Mouse (Mus musculus) right cerebral cortex, adult 2 months (tissue): ENCODE results near the gene Gmnn.
"Not testable (repeated sequence)": the region's sequence is repeated elsewhere in the genome, so short reads cannot be mapped to it uniquely, and the experiment has no call there.

Experiments used
- DNase-seq, 2 experiments: peaks; one replicate each; pipeline ENCODE4 v3.0.0; 2021 to 2022; ENCODE audit warnings: low spot score in 2 of 2

The Gmnn gene

DNA sequence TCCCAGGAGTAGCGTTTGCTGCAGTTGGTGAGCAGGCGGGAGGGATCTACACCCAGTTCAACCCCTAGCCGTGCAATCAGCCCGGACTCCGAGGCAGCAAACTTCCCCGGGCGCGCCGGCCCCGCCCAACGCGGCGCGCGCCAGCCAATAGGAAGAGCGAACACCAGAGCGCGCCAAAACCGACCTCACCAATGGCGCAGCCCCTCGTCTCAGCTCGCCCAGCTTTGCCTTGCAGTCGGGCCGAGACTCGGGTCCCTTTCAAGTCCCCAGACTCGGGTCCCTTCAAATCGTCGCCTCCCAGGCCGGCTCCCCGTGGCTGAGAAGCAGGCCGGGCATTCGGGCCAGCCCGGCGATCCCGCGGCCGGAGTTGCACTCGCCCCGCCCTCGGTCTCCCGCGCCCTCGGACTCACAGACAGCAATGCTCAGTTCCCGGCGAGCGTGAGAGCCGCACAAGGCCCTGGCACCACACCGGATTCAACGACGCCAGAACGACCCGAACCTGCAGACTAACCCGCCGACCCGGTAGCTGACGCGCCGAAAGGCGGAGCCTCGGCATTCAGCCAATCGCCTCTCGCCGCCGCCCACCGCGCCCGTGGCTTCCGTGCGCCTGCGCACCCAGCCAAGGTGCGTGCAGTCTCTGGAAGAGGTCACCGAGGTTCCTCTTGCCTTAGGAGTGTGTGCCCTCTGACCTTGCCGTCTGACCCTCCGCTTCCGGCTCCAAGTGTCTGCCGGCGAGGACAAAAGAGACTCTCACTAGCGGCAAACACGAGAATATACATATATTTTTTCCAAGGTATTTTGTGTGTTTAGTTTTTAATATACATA lies at the start of gene Gmnn:
Gmnn (minus strand) TSS at position 521 of the 825 bp plus-strand sequence.
- DNase-seq = peak; percentile 78 to 82

DNA sequence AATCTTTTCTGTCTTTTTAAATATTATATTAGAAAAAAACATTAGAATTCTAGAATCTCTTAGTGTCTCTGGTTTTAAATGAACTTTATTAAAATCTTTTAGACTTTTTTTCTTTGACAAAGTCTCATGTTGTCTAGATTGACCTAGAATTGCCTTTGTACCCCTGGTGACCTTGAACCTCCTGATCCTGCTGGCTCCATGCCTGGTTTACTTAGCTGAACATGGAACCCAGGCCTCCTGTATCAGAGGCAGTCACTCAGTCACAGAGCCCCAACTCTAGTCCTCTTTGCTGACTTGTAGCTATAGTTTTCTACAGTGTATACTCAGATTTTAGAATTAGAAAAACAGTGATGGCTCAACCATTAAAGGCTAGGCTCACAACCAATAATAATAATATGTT lies 44.4 kb upstream of the Gmnn start:
- no peak for DNase-seq

DNA sequence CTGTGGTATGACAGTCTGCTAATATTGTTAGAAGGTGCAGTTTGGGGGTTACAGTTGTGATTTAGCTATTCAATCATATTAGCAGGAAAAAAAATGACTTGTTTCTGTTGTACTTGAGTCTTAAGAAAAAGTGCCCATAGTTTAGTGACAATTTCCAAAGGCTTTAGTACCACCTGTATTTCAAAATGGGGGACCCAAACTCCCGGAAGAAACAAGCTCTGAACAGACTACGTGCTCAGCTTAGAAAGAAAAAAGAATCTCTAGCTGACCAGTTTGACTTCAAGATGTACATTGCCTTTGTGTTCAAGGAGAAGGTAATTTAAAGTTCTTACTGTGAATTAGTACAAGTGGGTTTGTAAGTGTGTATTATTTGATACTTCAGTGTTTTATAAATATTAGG lies 41.5 kb upstream of the Gmnn start:
- DNase-seq = no peak

DNA sequence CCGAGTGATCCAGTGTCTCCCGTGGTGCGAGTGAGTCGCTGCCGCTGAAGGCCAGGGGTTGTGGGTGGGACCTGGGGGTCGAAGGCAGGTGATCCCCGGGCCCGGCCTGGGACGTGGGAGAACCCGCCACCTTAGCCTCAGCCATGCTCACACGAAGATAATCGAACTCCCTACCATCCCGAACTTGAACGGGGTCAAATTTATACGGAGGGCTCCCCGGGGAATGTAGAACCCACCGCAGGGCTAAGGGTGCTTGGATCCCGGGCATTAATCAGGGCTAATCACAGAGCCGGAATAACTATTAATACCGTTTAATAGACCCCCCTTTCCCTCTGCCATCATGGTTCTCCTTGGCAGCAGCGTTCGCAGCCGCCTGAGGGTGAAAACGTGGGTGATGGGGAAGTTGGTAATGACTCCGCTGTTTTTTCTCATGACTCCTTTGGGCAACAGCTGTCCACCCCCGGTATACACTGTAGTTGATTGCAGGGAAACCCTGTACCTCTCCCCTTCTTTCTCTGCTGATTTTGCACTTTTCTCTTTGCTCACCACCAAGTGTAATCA lies 40.5 kb upstream of the Gmnn start:
- peak; percentile 27 to 37 for DNase-seq

DNA sequence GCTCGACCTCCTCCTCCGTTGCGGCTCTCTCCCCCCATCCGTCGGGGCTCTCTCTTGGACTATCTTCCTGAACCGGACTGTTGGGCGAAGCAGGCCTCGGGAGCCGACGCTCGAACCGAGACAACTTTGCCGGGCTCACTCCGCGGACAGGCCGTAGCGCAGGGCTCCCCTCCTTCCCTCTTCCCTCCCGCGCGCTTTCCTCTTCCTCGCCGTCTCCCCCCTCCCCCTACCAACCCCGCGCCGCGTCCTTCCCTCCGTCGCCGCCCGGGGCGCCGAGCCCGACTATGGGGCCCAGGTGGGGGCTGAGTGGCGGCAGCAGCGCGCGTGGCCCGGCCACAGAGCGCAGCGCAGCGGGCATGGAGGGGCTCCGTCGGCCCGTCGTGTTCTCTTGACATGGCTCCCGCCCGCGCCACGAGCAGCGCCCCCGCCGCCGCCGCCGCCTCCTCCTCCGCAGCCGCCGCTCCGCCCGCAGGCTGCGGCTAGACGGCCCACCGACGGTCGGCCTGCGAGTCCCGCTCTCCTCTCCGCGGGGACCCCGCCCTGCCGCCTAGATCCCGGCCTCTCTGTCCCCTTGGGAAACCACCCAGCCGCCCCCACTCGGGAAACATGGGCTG lies 39.7 kb upstream of the Gmnn start, which contains the start of gene BC005537:
BC005537 (plus strand) TSS at position 350 of the 614 bp plus-strand sequence.
- DNase-seq = peak in 1 of 2 experiments; percentile 12

DNA sequence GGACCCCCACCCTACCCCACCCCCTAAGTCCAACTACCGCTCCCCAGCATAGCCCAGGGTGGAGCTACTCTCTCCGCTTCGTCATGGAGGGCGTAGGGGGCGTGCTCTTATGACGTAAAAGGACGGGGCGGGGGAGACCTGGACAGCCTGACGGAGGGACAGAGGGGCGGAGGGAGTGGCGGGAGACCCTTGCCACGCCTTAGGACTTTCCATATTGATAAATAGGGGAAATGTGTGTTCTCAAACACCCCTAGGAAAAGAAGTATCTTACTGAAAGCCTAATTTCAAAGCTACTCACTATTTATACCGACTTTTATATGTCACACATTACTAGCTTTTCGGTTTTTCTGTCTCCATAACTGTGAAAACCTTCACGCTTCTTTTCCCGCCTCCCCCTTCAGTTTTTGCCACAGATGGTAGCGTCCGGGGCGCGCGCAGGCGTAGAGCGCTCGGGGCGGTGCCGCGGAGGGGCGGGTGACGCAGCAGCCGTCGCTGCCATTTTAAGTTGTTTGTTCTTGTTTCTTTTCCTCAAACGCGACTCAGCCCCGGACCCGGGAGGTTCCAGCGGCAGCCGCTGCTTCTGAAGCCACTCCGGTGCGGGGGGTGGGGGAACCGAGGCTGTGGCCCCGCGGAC lies 39.1 kb upstream of the Gmnn start:
- DNase-seq = peak; percentile 96 to 97

DNA sequence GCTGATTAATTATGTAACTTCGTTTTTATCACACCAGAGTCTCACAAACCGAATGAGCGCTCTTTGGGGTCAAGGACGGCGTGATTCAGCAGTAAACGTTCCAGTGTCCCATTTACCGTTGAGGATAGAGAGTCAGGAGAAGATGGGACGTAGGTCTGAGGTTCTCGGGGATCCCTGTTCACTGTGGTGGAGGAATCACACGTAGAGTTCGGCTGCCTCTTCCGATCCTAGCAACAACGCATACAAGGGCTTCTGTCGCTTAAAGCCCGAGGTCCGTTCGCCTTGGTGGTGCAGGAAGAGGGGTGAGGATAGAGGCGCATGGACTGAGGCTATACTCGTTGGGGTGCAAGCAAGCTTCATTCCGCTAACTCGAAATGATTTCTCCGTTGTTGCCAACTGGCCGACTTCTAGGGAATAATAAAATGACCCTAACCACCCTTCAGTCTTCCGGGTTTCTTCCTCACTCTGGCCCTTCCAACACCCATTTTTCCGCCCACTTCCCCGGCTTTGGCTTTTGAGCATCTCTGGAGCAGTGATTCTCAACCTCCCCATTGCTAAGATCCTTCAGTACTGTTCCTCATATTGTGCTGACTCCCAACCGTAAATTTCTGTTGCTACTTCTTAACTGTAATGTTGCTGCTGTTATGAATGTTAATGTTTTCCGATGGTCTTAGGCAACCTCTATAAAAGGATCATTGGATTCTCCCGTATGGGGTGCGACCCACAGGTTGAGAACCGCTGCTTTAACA lies 38.4 kb upstream of the Gmnn start:
- DNase-seq = peak; percentile 47 to 63

DNA sequence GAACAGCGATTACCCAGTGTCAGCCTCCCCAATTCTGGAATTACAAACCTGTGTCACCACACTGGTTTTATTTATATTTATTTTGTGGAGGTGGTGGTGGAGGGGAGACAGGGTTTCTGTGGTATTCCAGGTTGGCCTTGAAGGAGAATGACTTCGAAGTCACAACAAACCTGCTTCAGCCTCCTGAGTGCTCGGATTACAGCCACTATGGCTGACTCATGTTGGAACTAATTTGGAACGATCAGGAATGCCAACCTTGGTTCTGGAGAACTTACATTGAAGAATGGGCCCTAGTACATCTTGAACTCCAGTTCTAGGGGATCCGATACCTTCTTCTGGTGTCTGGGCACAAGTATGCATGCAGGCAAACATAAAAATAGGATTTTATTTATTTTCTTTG lies 37.7 kb upstream of the Gmnn start:
- DNase-seq = no peak

DNA sequence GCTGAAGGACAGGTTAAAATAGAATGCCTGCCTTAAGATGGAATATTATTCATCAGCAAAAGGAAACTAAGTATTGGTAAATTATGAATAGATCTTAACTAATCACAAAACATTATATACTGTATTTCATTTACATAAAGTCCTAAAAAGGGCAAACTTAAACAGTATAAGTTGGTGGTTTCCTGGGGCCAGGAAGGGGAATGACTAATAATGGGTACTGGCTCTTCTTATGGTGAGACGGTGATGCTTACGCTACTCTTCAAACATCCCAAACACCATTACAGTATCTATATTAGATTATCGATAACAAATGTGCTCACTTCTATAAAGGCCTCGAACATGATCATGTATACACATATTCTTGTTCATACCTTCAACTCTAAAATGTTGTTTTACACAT lies 37.0 kb upstream of the Gmnn start:
- no peak for DNase-seq

DNA sequence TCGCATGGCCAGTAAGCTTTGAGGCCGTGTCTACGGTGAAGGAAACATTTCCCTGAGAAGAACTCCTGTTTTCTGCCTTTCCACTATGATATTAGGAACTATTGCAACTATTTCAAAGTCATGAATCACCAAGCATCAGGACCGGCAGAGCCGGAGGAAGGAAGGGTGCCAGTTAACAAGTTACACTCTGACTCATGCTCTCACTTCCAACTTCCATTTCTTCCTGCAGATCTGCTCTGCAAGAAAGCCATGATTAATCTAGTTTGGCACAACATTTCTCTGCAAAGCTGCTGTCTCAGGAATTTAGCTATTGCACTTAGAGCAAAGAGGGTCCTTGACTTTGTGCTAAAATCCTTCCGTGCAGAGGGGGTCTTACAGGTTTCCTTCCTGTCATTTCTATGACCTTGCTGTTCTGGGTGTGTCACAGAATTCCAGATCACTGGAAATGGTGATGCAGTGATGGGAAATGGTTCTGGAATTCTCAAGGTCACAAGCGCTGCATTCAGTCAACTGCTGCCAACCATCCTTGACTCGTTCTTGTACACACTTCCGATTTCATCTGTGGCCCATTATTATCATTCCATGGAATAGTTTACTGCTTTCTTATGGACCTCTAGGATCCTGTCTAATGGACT lies 30.8 kb upstream of the Gmnn start:
- peak in 1 of 2 experiments; percentile 26 for DNase-seq

DNA sequence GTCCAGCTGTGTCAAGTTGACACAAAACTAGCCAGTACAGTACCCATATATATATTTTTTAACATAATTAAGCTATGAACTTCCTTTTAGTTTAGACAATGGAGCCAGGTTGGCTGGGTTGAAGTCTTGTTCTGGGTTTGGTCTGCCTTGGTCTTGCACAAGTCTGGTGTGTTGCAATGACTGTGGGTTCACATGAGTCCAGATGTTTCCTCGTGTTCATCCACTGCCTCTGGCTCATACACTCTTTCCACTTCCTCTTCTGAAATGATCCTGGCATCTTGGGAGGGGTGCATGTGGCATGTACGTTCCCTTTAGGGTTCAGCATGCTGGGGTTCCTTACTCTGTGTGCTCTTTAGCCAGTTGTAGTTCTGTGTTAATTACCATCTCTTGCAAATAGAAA lies 29.6 kb upstream of the Gmnn start:
- DNase-seq = no peak

DNA sequence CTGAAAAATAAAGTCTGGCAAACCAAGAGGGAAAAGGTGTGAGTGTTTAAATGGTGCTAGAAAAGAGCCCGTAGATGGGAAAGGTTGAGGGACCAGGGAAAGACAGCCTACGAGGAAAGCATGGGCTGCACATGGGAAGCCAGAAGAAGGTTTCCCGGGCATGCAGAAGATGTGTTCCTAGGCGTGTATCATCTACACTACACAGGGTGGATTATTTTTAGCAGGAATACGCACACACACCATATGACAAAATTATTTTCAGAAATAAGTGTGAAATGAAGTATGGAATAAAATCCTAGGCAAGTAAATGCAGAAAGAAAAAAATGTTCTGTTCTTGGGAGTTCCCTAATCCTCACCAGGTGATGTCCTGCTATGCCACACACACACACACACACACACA lies 25.8 kb upstream of the Gmnn start:
- DNase-seq = no peak

DNA sequence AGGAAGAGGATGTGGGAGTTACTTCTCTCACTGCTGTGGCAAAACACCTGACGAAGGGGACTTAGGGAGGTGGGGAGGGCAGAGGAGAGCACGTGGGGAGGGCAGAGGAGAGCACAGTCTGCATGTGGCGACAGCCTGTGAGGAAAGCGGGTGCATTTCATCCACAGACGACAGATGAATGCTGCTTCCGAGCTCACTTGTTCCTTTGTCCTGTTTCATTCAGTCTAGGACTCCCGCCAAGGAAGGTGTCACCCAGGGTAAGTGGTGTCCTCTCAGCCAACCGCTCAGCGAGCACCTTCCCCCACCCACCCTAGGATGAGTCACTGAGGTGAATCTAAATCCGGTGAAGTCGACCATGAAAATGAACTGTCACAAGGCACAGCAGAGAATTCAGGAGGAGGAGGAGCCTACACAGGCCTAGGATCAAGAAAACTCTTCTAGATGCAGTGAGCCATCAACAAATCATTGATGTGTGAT lies 24.3 kb upstream of the Gmnn start:
- DNase-seq = peak in 1 of 2 experiments; percentile 22

DNA sequence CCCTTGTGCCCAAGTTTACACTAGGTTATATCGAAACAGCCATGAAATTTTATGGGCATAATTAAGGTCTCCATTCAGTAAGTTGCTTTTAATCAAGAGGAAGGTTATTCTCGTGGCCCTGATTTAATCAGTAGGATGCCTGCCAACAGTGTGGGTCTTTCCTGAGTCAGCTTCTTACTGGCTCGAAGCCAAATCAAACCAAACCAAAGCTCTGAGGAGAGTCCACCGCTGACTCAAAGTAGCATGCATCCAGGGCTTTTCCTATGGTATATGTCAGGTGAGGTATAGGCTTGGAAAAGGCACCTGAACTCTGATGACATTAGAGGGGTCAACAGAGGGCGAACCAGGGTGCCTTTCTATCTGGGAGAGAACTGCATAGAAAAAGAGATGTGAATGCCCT lies 20.2 kb upstream of the Gmnn start:
- DNase-seq = no peak

DNA sequence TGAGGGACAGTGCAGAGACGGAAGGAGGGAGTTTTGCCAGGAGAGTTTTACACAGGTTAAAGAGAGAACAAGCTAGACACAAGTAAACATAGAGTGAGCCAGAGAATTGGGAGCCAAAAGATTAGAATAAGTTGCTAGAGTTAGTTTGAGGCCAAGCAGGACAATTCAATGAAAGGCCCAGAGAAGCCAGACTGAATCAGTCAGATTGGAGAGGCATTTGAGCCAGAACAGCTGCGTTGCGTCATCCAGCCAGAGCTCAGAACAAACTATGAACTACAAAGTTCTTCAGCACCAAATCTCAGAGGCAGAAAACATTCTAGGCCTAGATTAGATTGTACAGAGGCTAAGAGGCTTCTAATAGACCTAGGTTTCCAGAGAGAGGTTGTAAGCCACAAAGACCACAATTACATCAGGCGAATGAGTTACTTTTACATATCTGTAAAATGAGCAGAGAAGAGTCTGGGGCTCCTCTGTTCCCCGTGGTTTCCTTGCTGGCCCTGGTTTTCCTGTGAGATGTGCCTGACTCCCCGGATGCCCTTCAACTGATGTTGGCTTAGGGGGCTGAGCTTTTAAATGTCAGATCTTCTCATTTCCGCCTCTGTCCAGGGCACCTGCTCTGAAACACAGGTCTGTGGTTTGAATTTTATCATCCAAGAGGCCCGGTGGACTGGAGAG lies 17.1 kb upstream of the Gmnn start:
- DNase-seq = no peak

DNA sequence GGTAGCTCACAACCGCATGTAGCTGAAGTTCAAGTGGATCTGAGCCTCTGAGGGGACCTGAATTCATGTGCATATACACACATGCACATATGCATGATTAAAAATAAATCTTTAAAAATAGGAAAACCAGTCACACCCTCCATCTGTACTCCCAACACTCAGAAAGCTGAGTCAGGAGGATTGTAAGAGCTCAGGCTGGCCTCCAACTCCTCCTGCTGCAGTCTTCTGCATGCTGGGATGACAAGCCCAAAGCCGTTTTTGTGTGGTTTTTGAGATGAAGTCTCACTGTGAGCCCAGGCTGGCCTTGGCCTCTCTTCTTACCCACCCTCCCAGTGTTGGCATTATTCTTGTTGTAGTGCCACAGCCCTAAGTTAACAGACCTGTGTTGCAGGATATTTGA lies 16.3 kb upstream of the Gmnn start:
- no peak for DNase-seq

DNA sequence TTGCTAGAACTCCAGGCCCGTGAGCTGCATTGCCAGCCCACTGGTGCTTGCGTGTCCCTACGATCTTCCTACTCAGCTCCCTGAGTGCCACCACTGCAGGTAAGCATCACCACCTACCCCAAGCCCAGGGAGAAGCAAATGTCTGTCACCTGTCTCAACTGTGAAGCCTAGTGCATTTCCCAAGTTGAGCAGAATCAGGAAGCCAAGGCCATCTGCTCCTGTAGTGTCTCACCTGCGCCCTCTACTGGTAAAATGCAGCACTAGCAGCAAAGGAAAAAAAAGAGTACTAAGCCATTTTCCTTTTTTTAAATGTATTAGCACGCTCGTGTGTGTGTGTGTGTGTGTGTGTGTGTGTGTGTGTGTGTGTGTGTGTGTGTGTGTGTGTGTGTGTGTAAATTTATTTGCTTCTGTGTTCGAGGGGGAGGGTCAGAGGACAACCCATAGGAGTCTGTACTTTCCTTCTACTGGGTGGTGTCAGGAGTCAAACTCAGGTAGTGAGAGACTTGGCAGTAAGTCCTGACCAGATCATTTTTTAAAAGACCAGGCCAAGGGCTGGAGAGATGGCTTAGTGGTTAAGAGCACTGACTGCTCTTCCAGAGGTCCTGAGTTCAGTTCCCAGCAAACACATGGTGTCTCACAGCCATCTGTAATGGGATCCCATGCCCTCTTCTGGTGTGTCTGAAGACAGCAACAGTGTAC lies 14.6 kb upstream of the Gmnn start:
- DNase-seq = peak; percentile 59 to 62

DNA sequence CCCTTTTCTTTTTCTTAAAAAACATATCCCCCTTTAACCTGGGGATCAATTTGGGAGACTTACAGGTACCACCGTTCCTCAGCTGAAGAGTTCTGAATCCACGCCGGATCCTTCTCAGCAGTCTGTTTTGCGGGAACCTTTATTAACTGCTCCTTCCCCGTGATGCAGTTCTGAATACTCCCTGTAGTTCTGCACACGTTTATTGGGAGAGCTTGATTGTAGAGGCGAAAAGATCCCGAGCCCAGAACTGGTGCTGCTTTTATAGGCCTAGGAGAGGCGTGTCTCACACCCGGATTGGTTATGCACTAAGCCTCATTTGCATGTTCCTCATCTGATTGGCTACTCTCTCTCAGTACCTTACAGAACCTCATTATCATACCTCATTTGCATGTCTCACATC lies 9.8 kb upstream of the Gmnn start:
- not testable (repeated sequence) for DNase-seq

DNA sequence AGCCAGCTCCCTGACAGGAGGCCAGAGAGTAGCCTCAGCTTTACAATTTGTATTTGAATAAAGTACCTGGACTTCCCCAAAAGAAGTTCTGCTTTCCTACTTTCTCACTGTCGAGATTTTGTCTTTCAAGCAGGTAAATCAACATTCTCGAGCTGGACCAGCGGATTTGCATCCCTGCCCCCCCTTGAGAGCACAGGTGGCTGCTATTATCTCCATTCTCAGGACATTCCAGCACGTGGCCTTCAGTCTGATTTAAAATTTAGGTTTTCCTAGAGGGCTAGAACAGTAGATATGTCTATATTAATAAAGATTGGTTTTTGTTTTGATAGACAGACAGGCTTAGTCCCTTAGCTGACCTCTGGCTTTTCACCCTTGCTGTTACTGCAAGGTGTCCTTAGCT lies 6.1 kb upstream of the Gmnn start:
- not testable (repeated sequence) for DNase-seq

DNA sequence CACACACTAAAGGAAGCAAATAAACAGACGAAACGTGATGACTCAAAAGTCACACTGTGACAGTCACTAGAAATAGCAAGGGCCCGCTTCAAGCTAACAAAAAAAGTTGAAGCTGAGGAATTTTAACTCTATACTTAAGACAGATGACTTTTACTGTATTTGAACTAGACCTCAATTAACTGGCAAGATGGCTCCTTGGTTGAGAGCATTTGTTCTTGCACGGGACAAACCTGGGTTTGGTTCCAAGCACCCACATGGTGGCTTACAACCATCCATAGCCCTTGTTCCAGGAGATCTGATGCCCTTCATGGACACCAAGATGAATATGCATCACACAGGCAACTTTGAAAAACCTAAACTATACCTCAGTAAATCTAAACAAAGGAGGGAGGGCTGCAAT lies 531 bp upstream of the Gmnn start:
- DNase-seq = no peak
